Mouse (Mus musculus) kidney, postnatal 14 days (tissue): ENCODE data around the gene Pfkm.
A peak's percentile ranks its signal among the peaks of the same experiment; 100 is the strongest.

Experiments used
- DNase-seq: peaks from one replicate; pipeline ENCODE4 v3.0.0; 2022; ENCODE audit warnings: mixed read lengths

The Pfkm gene

GRCm38 (mm10) chr15:98177320-98177719 is 84.9 kb downstream of the Pfkm start:
- no peak for DNase-seq

- DNase-seq, result no peak
These were observed 88.3 kb downstream of the Pfkm start for GRCm38 (mm10) chr15:98180567-98181131.

GRCm38 (mm10) chr15:98181132-98181711 is 88.8 kb downstream of the Pfkm start:
- DNase-seq, result peak; percentile 93
